Mouse (Mus musculus): ENCODE data around the gene Bcan. TPM values are rescaled to one million over a fixed set of nuclear protein-coding genes. Genes with fewer than 3 reads are reported as not detected.

Gene Bcan
- polyA plus RNA-seq, 1 experiment from 2014 or later = 0.06 TPM

DNA sequence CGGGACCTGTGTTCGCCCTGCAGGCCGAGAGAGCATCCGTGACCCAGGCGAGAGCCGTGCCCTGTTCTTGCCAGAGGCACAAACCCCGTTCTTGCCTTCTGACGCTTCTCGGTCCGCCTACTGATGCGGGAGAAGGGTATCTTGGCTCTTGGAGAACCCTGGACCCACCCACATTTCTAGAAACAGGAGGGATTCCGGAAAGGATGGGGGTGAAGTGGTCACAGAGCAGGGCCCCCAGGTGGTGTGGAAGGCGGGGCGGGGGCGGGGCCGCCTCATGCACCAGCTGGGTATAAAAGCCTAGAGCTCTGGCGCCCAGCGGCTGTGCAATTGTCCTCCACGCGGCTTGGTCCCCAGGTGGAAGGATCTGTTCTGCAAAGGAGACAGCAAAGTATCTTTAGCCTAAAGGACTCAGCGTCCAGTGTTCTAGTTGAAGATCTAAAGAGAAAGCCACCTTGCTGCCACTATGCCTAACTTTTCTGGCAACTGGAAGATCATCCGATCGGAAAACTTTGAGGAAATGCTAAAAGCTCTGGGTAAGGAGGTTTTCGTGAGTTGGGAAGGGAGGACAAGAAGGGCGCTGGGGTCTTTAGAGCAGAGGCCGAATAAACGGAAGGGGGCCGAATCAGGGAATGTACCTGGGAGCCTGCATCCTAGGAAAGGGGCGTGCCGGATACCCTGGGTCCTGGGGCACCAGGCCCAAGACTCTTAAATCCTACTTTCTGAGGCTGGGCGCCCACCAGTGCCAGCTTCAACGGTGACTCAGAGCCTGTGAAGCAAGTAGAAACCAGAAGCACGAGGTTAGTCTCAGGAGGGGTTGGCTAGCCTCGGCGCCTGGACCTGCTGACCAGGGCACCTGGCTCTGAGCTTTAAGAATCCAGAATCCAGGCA, 51.4 kb downstream of the Bcan start, which contains the start of gene Crabp2:
Gene Crabp2 (plus strand): TSS at position 289 of the 888 bp plus-strand sequence.
- peak within 1 kb of the TSS; percentile 96 for H3K27ac ChIP-seq (replicated peaks; ENCODE audit: low read depth, low read length)
- H3K4me3 ChIP-seq (ENCODE audit: low read depth, low read length) = peak within 1 kb of the TSS; percentile 67
- no peaks in the 10 kb centered on the region for H3K36me3 ChIP-seq (replicated peaks; ENCODE audit: control insufficient read depth, insufficient read depth, low read depth, low read length)
- peak within 1 kb of the TSS; percentile 87 for H3K4me2 ChIP-seq (ENCODE audit: low read depth, low read length)
- ATAC-seq (replicated peaks; ENCODE audit: insufficient number of reproducible peaks, low FRiP score, low TSS enrichment, low read depth) = no peak; the same call in 1 of the 2 replicates
- WGBS = under 1% methylated on average over 35 of the region's 35 CpGs
- peak within 1 kb of the TSS; percentile 73 for H3K9ac ChIP-seq (replicated peaks; ENCODE audit: low read length)
- H3K27me3 ChIP-seq (ENCODE audit: control insufficient read depth, insufficient read depth, low read length) = no peaks in the 10 kb centered on the region
- peak; percentile 84 for DNase-seq (ENCODE audit: low spot score)
- H3K4me1 ChIP-seq (ENCODE audit: control insufficient read depth, insufficient read depth, low read length) = peaks cover 45% of the 10 kb centered on the region
- H3K9me3 ChIP-seq (replicated peaks; ENCODE audit: control insufficient read depth, low read length) = no peaks in the 10 kb centered on the region

- Histone ChIP-seq H3K9ac (replicated peaks; ENCODE audit: low read length) (peak overlapping the region; percentile 72), H3K27ac (replicated peaks; ENCODE audit: low read depth, low read length) (peak overlapping the region; percentile 96), H3K36me3 (replicated peaks; ENCODE audit: control insufficient read depth, insufficient read depth, low read depth, low read length) (no peaks in the 10 kb centered on the region), H3K4me1 (ENCODE audit: control insufficient read depth, insufficient read depth, low read length) (peaks cover 45% of the 10 kb centered on the region), H3K4me2 (ENCODE audit: low read depth, low read length) (peak overlapping the region; percentile 87), H3K27me3 (ENCODE audit: control insufficient read depth, insufficient read depth, low read length) (no peaks in the 10 kb centered on the region), H3K4me3 (ENCODE audit: low read depth, low read length) (peak overlapping the region; percentile 67), H3K9me3 (replicated peaks; ENCODE audit: control insufficient read depth, low read length) (no peaks in the 10 kb centered on the region)
- DNase-seq (ENCODE audit: low spot score) = peak; percentile 88
- under 1% methylated on average over 16 of the region's 17 CpGs for WGBS
- ATAC-seq (replicated peaks; ENCODE audit: insufficient number of reproducible peaks, low FRiP score, low TSS enrichment, low read depth) = 0 out of 2 replicates have a peak, but pooled peaks have one; percentile 4
Observed at GRCm38 (mm10) chr3:87947811-87948199, 52.2 kb downstream of the Bcan start.

GRCm38 (mm10) chr3:87947056-87947810, 52.8 kb downstream of the Bcan start:
- no peaks in the 10 kb centered on the region for H3K36me3 ChIP-seq (replicated peaks; ENCODE audit: control insufficient read depth, insufficient read depth, low read depth, low read length)
- peaks cover 42% of the 10 kb centered on the region for H3K4me1 ChIP-seq (ENCODE audit: control insufficient read depth, insufficient read depth, low read length)
- peak overlapping the region; percentile 87 for H3K4me2 ChIP-seq (ENCODE audit: low read depth, low read length)
- peak overlapping the region; percentile 72 for H3K9ac ChIP-seq (replicated peaks; ENCODE audit: low read length)
- H3K9me3 ChIP-seq (replicated peaks; ENCODE audit: control insufficient read depth, low read length) = no peaks in the 10 kb centered on the region
- whole genome bisulfite sequencing = 1% methylated on average over 26 of the region's 26 CpGs
- DNase-seq (ENCODE audit: low spot score) (peak; percentile 53), ATAC-seq (replicated peaks; ENCODE audit: insufficient number of reproducible peaks, low FRiP score, low TSS enrichment, low read depth) (0 out of 2 replicates have a peak, but pooled peaks have one; percentile 2)
- H3K27ac ChIP-seq (replicated peaks; ENCODE audit: low read depth, low read length) = peak overlapping the region; percentile 96
- no peaks in the 10 kb centered on the region for H3K27me3 ChIP-seq (ENCODE audit: control insufficient read depth, insufficient read depth, low read length)
- H3K4me3 ChIP-seq (ENCODE audit: low read depth, low read length) = peak overlapping the region; percentile 67

DNA sequence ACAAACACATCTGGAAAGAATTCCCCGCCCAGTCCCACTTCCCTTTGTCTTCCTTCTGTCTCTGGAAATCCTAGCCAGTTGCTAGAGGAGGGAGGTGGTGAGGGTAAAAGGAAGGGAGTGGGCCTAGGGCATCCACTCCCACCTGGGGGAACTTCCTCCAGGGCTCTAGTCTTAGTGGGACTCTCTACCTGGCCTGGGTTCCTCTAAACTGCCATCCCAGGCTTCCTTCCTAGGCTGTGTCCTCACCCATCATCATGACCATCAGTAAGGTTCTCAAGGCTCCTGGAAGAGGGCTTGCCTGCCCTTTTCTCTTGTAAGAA, 53.5 kb downstream of the Bcan start:
- Histone ChIP-seq H3K27me3 (ENCODE audit: control insufficient read depth, insufficient read depth, low read length) (no peaks in the 10 kb centered on the region), H3K9me3 (replicated peaks; ENCODE audit: control insufficient read depth, low read length) (no peaks in the 10 kb centered on the region), H3K4me1 (ENCODE audit: control insufficient read depth, insufficient read depth, low read length) (peaks cover 36% of the 10 kb centered on the region), H3K36me3 (replicated peaks; ENCODE audit: control insufficient read depth, insufficient read depth, low read depth, low read length) (peaks cover 3% of the 10 kb centered on the region; the same call in 1 of the 2 replicates), H3K4me2 (ENCODE audit: low read depth, low read length) (peak overlapping the region; percentile 87), H3K9ac (replicated peaks; ENCODE audit: low read length) (peak overlapping the region; percentile 48), H3K4me3 (ENCODE audit: low read depth, low read length) (no peak overlapping the region), H3K27ac (replicated peaks; ENCODE audit: low read depth, low read length) (peak overlapping the region; percentile 96)
- 0% methylated on average over 1 of the region's 1 CpGs for WGBS
- ATAC-seq (replicated peaks; ENCODE audit: insufficient number of reproducible peaks, low FRiP score, low TSS enrichment, low read depth) (peak; percentile 10; the same call in 1 of the 2 replicates), DNase-seq (ENCODE audit: low spot score) (peak; percentile 82)

- Histone ChIP-seq H3K9ac (replicated peaks; ENCODE audit: low read length) (peak overlapping the region; percentile 26), H3K4me1 (ENCODE audit: control insufficient read depth, insufficient read depth, low read length) (peaks cover 32% of the 10 kb centered on the region), H3K27me3 (ENCODE audit: control insufficient read depth, insufficient read depth, low read length) (no peaks in the 10 kb centered on the region), H3K27ac (replicated peaks; ENCODE audit: low read depth, low read length) (peak overlapping the region; percentile 96), H3K9me3 (replicated peaks; ENCODE audit: control insufficient read depth, low read length) (no peaks in the 10 kb centered on the region), H3K36me3 (replicated peaks; ENCODE audit: control insufficient read depth, insufficient read depth, low read depth, low read length) (peaks cover 3% of the 10 kb centered on the region; the same call in 1 of the 2 replicates), H3K4me3 (ENCODE audit: low read depth, low read length) (no peak overlapping the region), H3K4me2 (ENCODE audit: low read depth, low read length) (no peak overlapping the region; the same call in 1 of the 2 replicates)
- WGBS = 7% methylated on average over 12 of the region's 12 CpGs
- ATAC-seq (replicated peaks; ENCODE audit: insufficient number of reproducible peaks, low FRiP score, low TSS enrichment, low read depth) (peak; percentile 24; the same call in 1 of the 2 replicates), DNase-seq (ENCODE audit: low spot score) (peak; percentile 76)
Observed at GRCm38 (mm10) chr3:87945781-87946540, 54.1 kb downstream of the Bcan start.

GRCm38 (mm10) chr3:87944838-87945600, 55.0 kb downstream of the Bcan start:
- Histone ChIP-seq H3K9ac (replicated peaks; ENCODE audit: low read length) (peak overlapping the region; percentile 30), H3K4me2 (ENCODE audit: low read depth, low read length) (no peak overlapping the region), H3K27ac (replicated peaks; ENCODE audit: low read depth, low read length) (peak overlapping the region; percentile 96), H3K27me3 (ENCODE audit: control insufficient read depth, insufficient read depth, low read length) (no peaks in the 10 kb centered on the region), H3K36me3 (replicated peaks; ENCODE audit: control insufficient read depth, insufficient read depth, low read depth, low read length) (peaks cover 3% of the 10 kb centered on the region; the same call in 1 of the 2 replicates), H3K9me3 (replicated peaks; ENCODE audit: control insufficient read depth, low read length) (no peaks in the 10 kb centered on the region), H3K4me3 (ENCODE audit: low read depth, low read length) (no peak overlapping the region), H3K4me1 (ENCODE audit: control insufficient read depth, insufficient read depth, low read length) (peaks cover 32% of the 10 kb centered on the region)
- no peak for DNase-seq (ENCODE audit: low spot score)
- WGBS = 23% methylated on average over 4 of the region's 4 CpGs
- 0 out of 2 replicates have a peak, but pooled peaks have one; percentile 3 for ATAC-seq (replicated peaks; ENCODE audit: insufficient number of reproducible peaks, low FRiP score, low TSS enrichment, low read depth)

DNA sequence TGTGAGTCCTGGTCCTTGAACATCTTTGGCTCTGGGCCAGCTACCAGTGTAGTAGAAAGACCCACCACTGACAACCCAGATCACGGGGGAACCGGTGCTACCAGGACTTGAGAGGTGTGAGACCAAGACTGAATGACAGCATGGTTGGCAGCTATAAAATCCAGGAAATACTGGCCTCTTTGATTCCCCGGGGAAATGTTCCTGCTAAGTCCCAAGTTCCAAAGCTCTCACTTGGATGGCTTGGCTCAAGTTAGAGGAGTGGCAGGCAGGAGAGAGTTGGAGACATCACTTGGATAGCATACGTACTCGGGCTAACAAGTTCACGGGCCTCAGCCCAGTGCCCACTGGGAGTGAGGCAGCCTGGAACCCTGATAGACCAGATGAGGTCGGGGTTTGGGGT, 56.4 kb downstream of the Bcan start:
- Histone ChIP-seq H3K4me3 (ENCODE audit: low read depth, low read length) (no peak overlapping the region), H3K27ac (replicated peaks; ENCODE audit: low read depth, low read length) (no peak overlapping the region), H3K4me2 (ENCODE audit: low read depth, low read length) (no peak overlapping the region), H3K27me3 (ENCODE audit: control insufficient read depth, insufficient read depth, low read length) (no peaks in the 10 kb centered on the region), H3K9me3 (replicated peaks; ENCODE audit: control insufficient read depth, low read length) (no peaks in the 10 kb centered on the region), H3K4me1 (ENCODE audit: control insufficient read depth, insufficient read depth, low read length) (peaks cover 32% of the 10 kb centered on the region), H3K36me3 (replicated peaks; ENCODE audit: control insufficient read depth, insufficient read depth, low read depth, low read length) (peaks cover 9% of the 10 kb centered on the region; the same call in 1 of the 2 replicates), H3K9ac (replicated peaks; ENCODE audit: low read length) (no peak overlapping the region)
- DNase-seq (ENCODE audit: low spot score) (no peak), ATAC-seq (replicated peaks; ENCODE audit: insufficient number of reproducible peaks, low FRiP score, low TSS enrichment, low read depth) (no peak)
- 86% methylated on average over 7 of the region's 7 CpGs for WGBS
